Mouse (Mus musculus): Measurements from ENCODE around the gene Slamf1.

DNA sequence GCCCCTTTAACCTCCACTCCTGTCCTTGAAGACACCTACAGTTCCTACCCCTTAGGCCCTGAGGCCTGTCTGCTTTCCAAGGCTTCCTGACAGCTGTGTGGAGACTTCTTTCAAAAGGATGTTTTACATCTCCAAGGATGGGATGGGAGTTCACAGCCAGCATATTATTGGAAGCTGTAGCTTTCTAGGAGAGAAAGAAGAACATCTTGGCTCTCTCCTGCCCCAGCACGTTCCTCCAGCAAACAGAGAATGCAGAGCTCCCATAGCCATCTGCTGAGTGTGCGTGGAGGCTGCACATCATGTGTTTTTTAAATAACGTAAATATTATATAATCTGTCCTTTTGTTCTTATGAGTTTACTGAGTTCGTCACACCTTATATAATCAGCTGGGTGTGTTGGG is 8.9 kb downstream of the Slamf1 start:
- TF ChIP-seq CTCF (IDR thresholded peaks at IDR 0.05; ENCODE audit: borderline replicate concordance, extremely low read depth, insufficient read depth, insufficient read length) (no peak), POLR2A (IDR thresholded peaks at IDR 0.05; ENCODE audit: borderline replicate concordance, extremely low read depth, insufficient read depth, insufficient read length, poor library complexity, severe bottlenecking) (no peak)

Data from brain, embryonic 14.5 days (tissue).